Mouse (Mus musculus) spleen, adult 2 months (tissue): ENCODE data around the gene Tbc1d1.

Experiments used
- CTCF ChIP-seq: fragments of 200-500 bp; IDR thresholded peaks from 2 replicates; pipeline ENCODE4 v1.5.1; 2011; ENCODE audit warnings: mild to moderate bottlenecking, inconsistent platforms; ENCODE audit not compliant: insufficient read depth, insufficient read length, insufficient replicate concordance; ENCODE audit errors: extremely low read depth
- POLR2A ChIP-seq: fragments of 200-500 bp; IDR thresholded peaks from 2 replicates; pipeline ENCODE4 v1.6.1; 2011; ENCODE audit warnings: low read depth, low read length, inconsistent platforms

GRCm38 (mm10) chr5:64281674-64282073 lies 125.6 kb downstream of the Tbc1d1 start:
- TF ChIP-seq CTCF (no peak), POLR2A (no peak)
